Mouse (Mus musculus) brain, embryonic 14.5 days (tissue): Measurements from ENCODE around the gene Siah2. TPM values are rescaled to one million over a fixed set of nuclear protein-coding genes. Genes with fewer than 3 reads are reported as not detected.

Experiments
- DNase-seq: peaks from one replicate; pipeline ENCODE4 v3.0.0-alpha.2; 2011; ENCODE audit warnings: low read depth
- CTCF ChIP-seq: fragments of 200-500 bp; IDR thresholded peaks from 2 replicates; pipeline ENCODE4 v1.5.1; 2012; ENCODE audit warnings: inconsistent platforms, mild to moderate bottlenecking, moderate library complexity, borderline replicate concordance; ENCODE audit not compliant: insufficient read depth, insufficient read length; ENCODE audit errors: extremely low read depth
- POLR2A ChIP-seq: fragments of 200-500 bp; IDR thresholded peaks from 2 replicates; pipeline ENCODE4 v1.6.1; 2012; ENCODE audit warnings: mild to moderate bottlenecking, inconsistent platforms, borderline replicate concordance; ENCODE audit not compliant: poor library complexity, insufficient read depth, insufficient read length, severe bottlenecking; ENCODE audit errors: extremely low read depth
- polyA plus RNA-seq: library from polyadenylated mRNA; depleted of rRNA; stranded (reverse); fragments of >200 nt; gene quantifications from 2 replicates; pipeline ENCODE4 v1.2.3, GENCODE M21; 2012

Gene Siah2
- polyA plus RNA-seq, 1 experiment, result 16.2 TPM

DNA sequence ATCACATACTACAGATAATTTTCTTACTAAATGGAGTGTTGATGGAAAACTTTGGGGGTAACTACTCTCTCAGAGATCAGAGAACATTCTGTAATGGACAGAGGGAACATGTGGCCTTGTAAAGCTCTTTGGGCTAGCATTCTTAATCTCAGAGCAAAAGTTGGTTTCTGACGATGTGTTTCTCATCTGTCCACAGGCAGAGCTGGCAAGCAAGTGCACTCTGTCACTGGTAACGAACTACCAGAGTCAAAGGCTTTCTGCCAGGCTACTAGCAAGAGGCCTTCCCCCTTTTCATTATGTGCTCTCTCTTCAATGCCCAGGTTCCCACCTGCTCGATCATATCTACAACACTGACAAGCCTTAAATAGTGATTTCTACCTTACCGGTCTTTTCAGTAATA lies 9.9 kb downstream of the Siah2 start:
- no peak for DNase-seq
- no peak for TF ChIP-seq CTCF

DNA sequence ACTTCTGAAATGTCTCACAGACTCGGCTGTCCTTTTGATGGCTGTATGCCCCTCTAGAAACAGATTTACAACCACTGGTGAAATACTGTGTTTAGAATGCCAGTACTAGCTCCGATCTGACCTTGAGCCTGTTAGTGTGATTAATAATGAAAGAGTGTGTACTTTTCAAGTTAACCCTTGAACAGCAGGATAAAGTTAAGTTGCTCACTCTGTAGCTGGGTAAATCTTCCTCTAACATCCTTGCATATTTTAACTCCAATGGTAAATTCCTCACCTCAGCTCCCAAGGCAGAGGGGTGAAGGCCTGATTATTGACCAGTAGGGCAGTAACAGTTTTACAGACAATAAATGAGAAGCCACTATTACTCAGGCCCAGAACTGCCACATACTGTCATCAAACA lies 10.4 kb downstream of the Siah2 start:
- TF ChIP-seq CTCF (no peak), POLR2A (no peak)

DNA sequence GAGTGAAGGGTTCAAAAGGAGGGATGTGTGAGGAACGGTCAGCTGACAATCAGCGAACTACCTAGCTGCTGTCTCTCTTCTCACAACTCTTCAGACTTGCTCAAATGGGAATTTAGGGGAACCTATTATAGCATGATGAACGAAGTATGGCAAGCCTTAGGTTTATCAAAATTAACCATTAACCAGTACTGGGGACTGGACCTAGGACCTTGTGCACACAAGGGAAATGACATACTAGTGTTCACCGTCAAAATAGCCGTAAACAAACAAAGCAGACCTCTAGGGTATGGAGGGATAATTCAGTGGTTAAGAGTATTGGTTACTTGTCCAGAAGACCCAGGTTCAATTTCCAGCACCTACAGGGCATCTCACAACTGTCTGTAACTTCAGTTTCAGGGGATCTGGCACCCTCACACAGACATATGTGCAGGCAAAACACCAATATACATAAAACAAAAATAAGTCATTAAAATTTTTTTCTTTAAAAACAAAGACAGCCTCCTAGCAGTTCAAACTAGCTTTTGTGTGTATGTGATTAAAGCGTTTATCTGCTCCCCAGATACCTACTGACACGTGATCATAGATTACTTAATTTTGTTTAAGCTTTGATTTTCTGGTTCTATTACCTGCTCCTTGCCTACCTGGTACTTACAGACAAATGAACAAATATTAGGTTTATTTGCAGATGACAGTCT lies 11.1 kb downstream of the Siah2 start:
- no peak for DNase-seq
- TF ChIP-seq CTCF (no peak), POLR2A (no peak)

More for the DNA sequence above, 10.4 kb downstream of the Siah2 start:
- no peak for DNase-seq

DNA sequence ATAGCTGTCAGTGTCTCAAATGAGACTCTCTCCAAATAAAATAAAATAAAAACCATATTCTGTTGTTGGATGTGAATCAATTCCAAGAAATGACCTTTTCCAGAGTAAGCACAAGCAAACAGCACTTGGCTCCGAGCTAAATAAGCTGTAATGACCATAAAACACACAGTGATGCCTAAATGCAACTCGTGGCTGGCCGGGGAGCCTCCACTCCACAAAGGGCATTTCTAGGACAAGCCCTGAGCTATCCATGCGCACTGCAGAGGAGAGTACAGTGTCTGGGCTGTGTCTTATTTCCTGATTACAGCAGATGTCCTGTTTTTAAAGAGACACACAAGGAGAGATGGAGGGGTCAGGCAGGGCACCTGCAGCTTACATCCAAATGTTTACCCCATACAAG lies 12.2 kb downstream of the Siah2 start:
- TF ChIP-seq CTCF (no peak), POLR2A (no peak)
- no peak for DNase-seq

DNA sequence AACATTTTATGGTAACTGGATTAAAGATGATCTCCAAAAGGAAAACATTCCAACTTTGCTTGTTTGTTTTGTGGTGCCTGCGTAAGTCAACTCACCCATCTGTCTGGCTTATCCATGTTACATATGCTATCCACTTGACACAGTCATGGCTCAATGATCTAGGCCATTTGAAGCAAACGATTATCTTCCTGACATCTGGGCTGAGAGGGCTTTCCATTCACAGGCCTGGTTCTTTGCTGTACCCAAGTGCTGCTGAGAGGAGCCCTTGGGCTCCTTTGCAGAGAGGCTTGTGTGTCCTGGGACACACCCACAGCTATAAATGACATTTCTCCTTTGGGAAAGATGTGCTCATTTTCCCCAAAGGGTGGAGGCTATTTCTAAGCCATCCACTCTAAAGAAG lies 13.3 kb downstream of the Siah2 start:
- DNase-seq, result peak; percentile 22

DNA sequence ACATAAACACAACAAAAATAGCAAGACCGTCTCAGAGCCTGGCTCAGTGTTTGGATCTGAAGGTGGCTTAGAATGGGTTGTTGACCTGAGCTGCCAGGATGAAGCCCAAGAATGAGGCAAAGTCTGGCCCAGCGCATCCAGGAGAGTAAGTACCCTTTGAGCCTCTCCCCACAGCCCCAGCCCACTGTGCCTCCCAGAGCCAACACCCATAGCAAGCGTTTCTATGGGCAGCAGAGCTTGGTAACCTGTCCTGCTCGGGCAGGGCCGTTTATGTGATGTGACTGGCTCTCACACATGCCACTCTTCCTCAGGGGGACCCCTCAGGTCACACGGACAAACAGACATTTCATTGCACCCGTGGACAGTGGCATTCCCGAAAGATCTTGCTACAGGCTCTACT lies 13.8 kb downstream of the Siah2 start:
- TF ChIP-seq CTCF, result no peak
- TF ChIP-seq POLR2A, result no peak

More for the DNA sequence above, 13.3 kb downstream of the Siah2 start:
- TF ChIP-seq POLR2A, result no peak

DNA sequence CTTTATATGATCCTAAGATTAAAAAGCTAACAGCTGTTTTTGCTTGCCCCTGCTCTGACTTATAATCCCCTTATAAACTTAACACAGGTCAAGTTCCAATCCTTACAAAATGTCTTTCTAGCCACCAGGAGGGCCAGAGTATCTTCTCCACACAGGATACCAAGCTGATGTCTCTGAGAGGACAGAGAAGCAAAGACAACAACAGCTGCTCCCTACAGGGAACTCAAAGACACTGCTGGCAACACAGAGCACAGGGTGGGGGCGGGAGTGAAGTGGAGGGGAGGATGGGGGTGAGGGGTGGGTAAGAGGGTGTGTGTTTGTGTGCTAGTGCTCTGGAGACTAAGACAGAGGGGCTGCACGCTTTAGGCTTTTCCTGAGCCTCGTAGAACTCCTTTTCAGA lies 14.6 kb downstream of the Siah2 start:
- DNase-seq, result peak; percentile 29
- TF ChIP-seq CTCF (no peak), POLR2A (no peak)

More for the DNA sequence above, 13.8 kb downstream of the Siah2 start:
- DNase-seq, result no peak

DNA sequence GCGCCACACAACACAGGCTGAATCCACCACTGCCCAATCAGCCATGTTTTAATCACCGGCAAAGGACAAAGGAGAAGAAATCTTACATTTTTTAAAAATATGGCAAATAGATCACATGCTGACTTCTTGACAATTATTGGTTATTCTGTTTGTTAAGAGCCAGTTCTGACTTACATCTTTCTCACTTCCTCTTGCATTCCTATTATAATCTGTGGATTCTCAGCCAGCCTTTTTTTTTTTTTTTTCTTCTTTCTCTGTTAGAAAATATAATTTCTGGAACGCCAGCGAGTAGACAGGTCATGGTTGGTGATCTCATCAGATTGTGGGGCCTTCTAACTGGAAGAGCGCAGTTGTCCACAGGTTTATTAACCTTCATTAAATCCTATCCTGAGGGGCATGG lies 18.9 kb downstream of the Siah2 start:
- TF ChIP-seq CTCF (no peak), POLR2A (no peak)
- DNase-seq, result no peak

DNA sequence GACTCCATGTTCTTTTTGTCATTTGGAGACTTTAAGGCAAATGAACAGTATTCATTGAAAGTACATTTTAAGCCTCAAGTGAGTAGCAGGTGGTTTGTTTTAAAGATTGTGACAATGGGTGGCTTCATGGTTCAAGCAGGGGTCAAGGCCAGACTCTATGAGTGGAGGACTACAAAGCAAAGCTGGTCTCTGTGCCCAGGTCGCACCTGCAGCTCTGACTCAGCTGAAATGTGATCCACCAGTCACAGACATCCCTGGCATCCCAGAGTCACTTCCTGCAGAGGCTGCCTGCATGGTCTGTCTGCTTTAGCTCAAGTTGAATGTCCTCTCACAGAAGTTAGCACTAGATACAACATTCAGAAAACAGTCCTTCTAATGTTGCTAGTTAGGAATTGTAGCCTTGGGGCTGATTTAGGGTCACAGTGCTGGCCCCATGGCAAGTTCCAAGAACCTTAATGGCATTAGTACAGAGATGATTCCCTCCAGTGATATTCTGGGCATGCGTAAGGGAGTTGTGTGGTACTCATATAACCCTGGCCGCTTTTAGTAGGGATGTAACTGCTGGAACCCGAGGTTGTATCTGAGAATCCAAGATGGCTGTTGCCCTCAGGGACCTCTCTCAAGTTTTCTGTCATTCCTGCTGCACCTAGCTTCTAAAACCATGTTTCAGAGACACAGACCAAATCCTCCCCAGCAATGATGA lies 19.6 kb downstream of the Siah2 start:
- TF ChIP-seq CTCF (no peak), POLR2A (no peak)
- no peak for DNase-seq

DNA sequence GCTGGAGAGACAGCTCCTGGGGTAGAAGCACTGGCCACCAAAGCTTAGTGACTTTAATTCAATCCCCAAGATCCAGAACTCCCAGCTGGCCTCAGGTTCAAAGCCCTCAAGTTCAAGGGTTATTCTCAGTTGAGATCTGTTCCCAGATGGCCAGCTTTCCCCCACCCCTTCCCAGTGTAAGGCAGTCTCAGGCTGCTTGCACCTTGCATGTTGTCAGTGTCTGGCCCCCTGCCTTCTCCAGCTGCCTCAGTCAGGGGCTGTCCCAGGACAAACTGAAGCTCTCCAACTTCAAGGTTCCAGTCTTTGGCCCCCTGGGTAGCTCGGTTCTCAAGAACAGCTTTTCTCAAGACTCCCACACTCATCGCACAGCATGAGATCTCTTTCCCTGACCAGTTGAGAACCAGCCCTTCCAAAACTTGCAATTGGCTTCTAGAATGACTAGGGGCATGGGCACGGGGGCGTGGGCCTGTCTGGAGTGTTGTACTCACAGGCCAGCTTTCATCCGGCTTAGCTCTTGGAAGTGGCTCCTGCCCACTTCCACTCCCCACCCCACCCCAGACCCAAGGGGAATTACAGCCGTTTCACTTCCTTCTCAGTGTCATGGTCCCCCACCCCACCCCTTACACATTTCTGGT lies 20.5 kb downstream of the Siah2 start:
- TF ChIP-seq CTCF (no peak), POLR2A (no peak)
- no peak for DNase-seq

DNA sequence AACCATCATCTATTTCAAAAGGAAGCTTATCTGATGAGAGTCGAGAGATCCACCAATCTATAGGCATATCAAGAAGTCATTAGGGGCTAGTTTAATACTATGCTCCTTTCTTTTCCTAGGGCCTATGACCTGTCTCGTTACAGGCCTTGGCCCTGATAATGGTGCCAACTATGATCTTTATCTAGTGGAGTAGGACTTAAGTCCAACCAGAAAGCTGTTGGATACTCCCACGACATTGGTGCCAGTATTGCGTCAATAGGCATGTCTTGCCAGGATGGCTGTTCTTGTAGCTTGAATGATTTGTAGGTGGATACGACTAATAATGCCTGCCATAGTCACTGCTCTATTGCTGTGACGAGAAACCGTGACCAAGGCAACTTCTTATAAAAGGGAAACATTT lies 28.2 kb downstream of the Siah2 start:
- TF ChIP-seq POLR2A (no peak), CTCF (no peak)
- DNase-seq, result no peak

DNA sequence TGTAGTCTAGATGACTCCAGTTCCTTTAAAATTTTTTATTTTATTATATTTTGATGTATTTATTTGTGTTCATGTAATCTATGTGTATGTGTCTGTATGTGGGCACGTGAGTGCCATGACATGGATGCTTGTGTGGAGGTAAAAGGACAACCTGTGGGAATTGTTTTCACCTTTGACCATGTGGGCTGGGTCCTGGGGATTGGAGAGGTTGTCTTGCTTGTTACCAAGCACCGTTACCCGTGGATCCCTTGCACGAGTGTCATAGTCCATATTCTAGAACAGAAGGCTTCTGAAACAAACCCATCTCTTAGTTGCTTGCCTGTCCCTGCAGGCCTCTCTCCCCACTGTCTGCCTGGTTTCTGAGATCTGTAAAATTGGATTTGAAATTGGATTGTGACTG lies 31.6 kb downstream of the Siah2 start:
- TF ChIP-seq POLR2A (no peak), CTCF (no peak)
- no peak for DNase-seq

DNA sequence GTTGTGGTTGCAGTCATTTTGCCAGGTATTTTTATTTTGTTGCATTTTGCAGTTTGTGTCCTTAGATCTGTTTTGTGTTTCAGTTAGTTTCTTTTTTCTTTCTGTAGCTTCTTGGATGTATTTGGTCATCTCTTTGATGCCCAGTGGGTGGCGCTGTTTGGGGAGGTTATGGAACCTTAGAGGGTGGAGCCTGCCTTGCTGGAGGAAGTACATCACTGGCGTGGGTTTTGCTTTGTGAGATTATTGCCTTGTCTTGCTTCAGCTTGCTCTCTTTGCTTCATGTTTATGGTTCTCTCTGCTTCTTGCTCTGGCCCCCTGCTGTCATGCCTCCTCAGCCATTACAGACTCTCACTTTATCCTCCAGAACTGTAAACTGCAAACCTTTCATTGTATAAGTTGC lies 34.8 kb downstream of the Siah2 start:
- peak; percentile 18 for DNase-seq
- TF ChIP-seq POLR2A (no peak), CTCF (peak; percentile 30; the same call in 1 of the 2 replicates)
